Mouse (Mus musculus): Measurements from ENCODE around the gene Dnajc21. TPM values are rescaled to one million over a fixed set of nuclear protein-coding genes. Genes with fewer than 3 reads are reported as not detected.

Gene Dnajc21
- 17.0 and 33.2 TPM in 2 replicates for polyA plus RNA-seq (2012; rRNA removed)

GRCm38 (mm10) chr15:10470151-10470831 is at the start of gene Dnajc21:
TSS of gene Dnajc21 (minus strand) at chr15:10470516.

GRCm38 (mm10) chr15:10485484-10486364 is 15.4 kb upstream of the Dnajc21 start, which contains the start of the genes Brix1 and Rad1:
TSS of gene Brix1 (minus strand) at chr15:10485947.
TSS of gene Rad1 (plus strand) at chr15:10486018.

Other genes with a start within 250 kb of the Dnajc21 start
- gene Gm21973, start 145.1 kb downstream of the Dnajc21 start, polyA plus RNA-seq (2012; rRNA removed): not detected in 2 replicates
- 0.16 and 0.64 TPM in 2 replicates for gene Agxt2, start 112.0 kb downstream of the Dnajc21 start, polyA plus RNA-seq (2012; rRNA removed)
- gene Brix1, start 15.4 kb upstream of the Dnajc21 start, polyA plus RNA-seq (2012; rRNA removed): 43.3 and 48.2 TPM in 2 replicates
- gene Rad1, start 15.5 kb upstream of the Dnajc21 start, polyA plus RNA-seq (2012; rRNA removed): 22.3 and 31.3 TPM in 2 replicates
- gene Ttc23l, start 88.2 kb upstream of the Dnajc21 start, polyA plus RNA-seq (2012; rRNA removed): 0.04 TPM in 1 of 2 replicates, not detected in the other
- 50.2 and 54.9 TPM in 2 replicates for gene Rai14, start 244.1 kb upstream of the Dnajc21 start, polyA plus RNA-seq (2012; rRNA removed)